Mouse (Mus musculus): Measurements from ENCODE around the gene Wasf3. TPM values are rescaled to one million over a fixed set of nuclear protein-coding genes. Genes with fewer than 3 reads are reported as not detected.
"Not testable (repeated sequence)": the region's sequence is repeated elsewhere in the genome, so short reads cannot be mapped to it uniquely, and the experiment has no call there.

Wasf3 gene
- total RNA-seq, 4 experiments from 2014 or later: 92.2 to 101 (median 96.8) TPM

- no peak for DNase-seq (ENCODE audit: low spot score in 2 of 2)
These were observed 55.5 kb downstream of the Wasf3 start for GRCm38 (mm10) chr5:146440273-146440672.

GRCm38 (mm10) chr5:146442767-146443166, 58.0 kb downstream of the Wasf3 start:
- DNase-seq (ENCODE audit: low spot score in 2 of 2): no peak

DNA sequence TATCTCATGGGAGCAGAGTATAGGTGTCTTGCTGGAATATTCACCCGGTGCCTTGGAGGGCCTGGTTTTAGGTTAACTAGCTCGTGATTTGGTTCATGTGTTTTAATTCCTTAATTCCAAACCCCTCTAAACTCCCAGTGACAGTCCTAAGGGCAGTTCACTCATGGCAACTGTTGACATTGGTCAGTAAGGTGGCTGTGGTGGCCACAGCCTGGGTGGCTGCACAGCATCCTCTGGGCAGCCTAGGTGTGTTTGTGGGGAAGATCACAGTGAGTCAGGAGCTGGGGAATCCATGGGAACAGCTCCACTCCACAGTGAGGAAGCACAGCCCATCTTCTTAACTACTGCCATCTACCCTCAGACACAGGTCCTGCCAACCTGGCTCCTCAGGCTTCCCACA, 61.8 kb downstream of the Wasf3 start:
- DNase-seq (ENCODE audit: low spot score in 2 of 2): no peak

- no peak for DNase-seq (ENCODE audit: low spot score in 2 of 2)
These were observed 66.9 kb downstream of the Wasf3 start for GRCm38 (mm10) chr5:146451592-146452254.

DNA sequence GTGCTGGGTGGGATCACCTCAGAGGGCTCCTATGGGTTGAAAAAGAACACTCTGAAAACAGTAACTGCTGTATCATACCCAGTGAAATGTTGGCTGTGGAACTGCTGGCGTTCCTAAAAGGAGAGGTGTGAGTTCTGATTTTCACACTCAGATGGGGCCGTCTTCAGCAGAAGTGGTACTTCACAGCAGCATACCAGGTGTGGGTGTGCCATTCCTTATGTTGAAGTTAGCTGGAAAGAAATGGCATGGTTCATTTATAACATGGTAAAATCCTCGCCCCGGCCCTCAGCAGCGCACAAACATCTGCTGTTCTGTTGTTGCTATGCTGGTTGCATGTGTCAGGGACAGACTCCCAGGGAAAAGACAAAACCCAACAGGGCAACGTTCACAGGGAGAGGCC, 68.8 kb downstream of the Wasf3 start:
- no peak for DNase-seq (ENCODE audit: low spot score in 2 of 2)

DNA sequence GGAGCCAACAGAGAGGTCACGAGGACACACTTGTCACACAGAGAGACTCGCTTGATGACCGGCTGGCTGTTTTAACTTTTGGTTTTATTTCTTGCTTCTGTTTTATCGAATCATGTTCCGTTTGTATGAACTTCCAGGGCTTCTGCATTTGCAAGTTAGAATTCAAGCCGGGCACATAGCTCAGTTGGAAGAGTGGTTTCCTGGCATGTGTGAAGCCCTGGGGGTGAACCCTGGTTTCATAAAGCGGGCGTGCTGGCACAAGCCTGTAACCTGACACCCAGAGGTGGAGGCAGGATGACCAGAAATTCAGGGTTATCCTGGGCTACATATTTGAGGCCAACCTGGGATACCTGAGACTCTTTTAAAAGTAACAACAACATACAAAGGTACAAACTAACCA, 76.8 kb downstream of the Wasf3 start:
- DNase-seq (ENCODE audit: low spot score in 2 of 2): no peak

DNA sequence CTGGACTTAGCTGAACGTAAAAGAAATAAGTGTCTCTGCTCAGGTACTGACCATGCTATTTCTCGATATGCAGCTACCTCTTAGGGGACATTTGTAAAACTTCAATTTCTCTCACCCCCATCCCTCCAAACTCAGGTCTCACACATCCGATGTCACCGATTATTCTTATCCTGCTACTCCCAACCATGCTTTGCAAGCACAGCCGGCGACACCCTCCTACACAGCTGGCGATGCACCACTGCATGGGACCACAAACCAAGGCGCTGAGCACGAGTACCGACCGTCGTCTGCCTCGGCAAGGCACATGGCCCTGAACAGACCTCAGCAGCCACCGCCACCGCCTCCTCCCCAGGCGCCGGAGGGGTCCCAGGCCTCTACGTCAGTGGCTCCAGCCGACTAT, 81.9 kb downstream of the Wasf3 start:
- no peak for DNase-seq (ENCODE audit: low spot score in 2 of 2)

DNA sequence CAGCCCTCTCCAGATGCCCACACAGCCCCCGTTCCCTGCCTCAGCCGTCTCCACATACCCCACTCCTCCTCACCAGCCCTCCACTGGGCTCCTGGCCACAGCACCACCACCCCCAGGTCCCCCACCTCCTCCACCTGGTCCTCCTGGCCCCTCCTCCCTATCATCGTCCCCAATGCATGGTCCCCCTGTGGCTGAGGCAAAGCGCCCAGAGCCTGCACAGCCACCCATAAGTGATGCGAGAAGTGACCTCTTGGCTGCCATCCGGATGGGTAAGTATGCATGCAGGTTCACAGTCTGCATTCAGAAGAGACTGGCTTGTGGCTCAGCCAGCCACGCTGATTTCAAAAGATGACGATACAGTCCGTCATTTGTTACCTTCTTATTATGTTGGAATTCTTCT, 83.5 kb downstream of the Wasf3 start:
- DNase-seq (ENCODE audit: low spot score in 2 of 2): no peak

DNA sequence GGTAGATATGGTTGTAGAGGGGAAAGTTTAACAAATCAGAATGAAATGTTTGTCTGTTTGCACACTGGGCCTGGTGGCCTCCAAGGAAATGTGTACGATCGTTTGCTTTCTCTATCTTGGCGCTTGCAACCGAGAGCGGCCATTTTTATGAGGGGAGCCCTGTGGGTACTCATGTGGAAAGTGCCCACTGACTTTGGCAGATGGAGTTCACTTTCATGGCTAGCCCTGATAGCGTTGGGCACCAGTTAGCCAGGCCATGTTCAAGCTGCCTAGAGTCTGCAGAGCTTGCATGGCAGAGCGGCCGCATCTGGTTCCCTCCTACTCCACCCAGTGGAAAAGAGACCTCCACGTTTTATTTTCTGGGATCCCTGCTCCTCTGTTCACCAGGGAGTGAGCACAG, 86.0 kb downstream of the Wasf3 start:
- DNase-seq (ENCODE audit: low spot score in 2 of 2): no peak

DNA sequence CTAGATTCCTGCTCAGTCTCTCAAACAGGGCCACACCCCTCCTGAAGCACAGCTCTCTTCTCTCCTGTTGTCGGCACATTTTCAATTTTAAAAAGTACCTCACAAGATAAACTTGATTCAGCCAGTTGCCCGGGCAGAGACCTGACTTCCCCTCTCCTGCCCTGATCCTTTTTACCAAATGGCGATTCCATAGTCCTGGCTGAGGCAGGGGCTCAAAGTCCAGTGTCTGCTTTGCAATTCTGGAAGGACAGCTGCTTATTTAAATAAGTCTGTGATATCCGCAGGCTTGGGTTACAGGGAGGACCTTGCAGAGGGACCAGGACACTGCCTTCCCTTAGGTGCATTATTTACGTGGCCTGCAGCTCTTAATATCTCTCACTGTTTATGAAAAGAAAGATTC, 86.5 kb downstream of the Wasf3 start:
- DNase-seq (ENCODE audit: low spot score in 2 of 2): no peak

GRCm38 (mm10) chr5:146471821-146472220, 87.0 kb downstream of the Wasf3 start:
- no peak for DNase-seq (ENCODE audit: low spot score in 2 of 2)

GRCm38 (mm10) chr5:146479564-146479963, 94.8 kb downstream of the Wasf3 start:
- peak in 1 of 2 experiments; percentile 48 for DNase-seq (ENCODE audit: low spot score in 2 of 2)

GRCm38 (mm10) chr5:146481665-146482064, 96.9 kb downstream of the Wasf3 start, which contains the start of gene Gm6408:
Gene Gm6408, plus strand, starts transcription at chr5:146481965.
- not testable (repeated sequence) for DNase-seq (ENCODE audit: low spot score in 2 of 2)

DNA sequence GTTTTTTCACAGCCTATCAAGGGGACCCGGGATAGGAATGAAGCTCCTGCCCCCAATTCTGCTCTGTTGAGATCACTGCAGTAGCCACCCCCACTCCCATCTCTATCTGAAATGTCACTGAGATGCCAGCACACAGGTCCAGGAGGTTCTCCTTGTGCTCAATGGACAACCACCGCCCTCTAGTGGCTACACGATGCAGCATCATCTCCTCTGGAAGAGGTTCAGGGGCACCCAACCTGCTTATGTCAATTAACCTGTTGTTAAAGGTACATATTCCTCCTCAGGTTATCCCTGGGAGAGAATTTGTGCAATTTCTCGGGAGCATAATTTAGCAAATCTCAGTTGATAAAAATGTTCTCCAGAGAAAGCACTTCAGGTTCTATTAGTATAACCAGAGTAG, 104.2 kb downstream of the Wasf3 start:
- DNase-seq (ENCODE audit: low spot score in 2 of 2): peak in 1 of 2 experiments; percentile 46

- DNase-seq (ENCODE audit: low spot score in 2 of 2): not testable (repeated sequence)
These were observed 106.3 kb downstream of the Wasf3 start, which contains the start of gene Gm6370 for GRCm38 (mm10) chr5:146491063-146491462. Gene Gm6370, plus strand, starts transcription at chr5:146491363.

DNA sequence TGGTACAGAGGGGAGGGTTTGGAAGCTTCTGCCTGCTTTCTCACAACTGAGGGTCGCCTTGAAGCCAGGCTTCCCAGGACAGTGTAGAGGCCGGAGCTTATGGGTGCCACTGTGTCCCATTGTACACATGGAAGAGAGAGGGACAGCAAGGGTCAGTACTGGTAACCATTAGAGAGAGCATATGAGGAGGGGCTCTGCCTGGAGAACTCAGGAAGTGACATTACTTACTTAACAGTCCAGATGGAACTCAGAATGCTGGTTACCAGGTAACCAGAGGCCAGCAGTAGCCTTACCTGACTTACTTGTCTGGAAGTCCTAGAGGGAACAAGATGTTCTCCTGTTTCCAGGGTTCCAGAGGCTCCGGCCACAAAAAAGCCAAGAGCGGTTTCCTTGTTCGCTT, 117.3 kb downstream of the Wasf3 start, which contains the start of gene 4930449I24Rik:
Gene 4930449I24Rik (plus strand): TSS at position 301 of the 400 bp plus-strand sequence.
- not testable (repeated sequence) for DNase-seq (ENCODE audit: low spot score in 2 of 2)

DNA sequence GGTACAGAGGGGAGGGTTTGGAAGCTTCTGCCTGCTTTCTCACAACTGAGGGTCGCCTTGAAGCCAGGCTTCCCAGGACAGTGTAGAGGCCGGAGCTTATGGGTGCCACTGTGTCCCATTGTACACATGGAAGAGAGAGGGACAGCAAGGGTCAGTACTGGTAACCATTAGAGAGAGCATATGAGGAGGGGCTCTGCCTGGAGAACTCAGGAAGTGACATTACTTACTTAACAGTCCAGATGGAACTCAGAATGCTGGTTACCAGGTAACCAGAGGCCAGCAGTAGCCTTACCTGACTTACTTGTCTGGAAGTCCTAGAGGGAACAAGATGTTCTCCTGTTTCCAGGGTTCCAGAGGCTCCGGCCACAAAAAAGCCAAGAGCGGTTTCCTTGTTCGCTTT, 129.0 kb downstream of the Wasf3 start, which contains the start of gene Gm3402:
Gene Gm3402 (plus strand): TSS at position 301 of the 400 bp plus-strand sequence.
- DNase-seq (ENCODE audit: low spot score in 2 of 2): not testable (repeated sequence)

Other genes with a start within 250 kb of the Wasf3 start
- gene Gm5565, start 224.4 kb upstream of the Wasf3 start, total RNA-seq (2022): not detected
- gene Gm6309, start 214.3 kb upstream of the Wasf3 start, total RNA-seq (2022): not detected
- gene 1700001J03Rik, start 199.7 kb upstream of the Wasf3 start, total RNA-seq (2022): 1 to 10 TPM; 1.6 to 3.8 (median 2.2) TPM
- 10 to 100 TPM; 61.5 to 72.1 (median 64.0) TPM for gene Rnf6, start 163.4 kb upstream of the Wasf3 start, total RNA-seq (2022)
- gene Cdk8, start 153.8 kb upstream of the Wasf3 start, total RNA-seq (2022): 10 to 100 TPM; 37.7 to 47.3 (median 42.7) TPM
- gene Gm6408, start 97.0 kb downstream of the Wasf3 start, total RNA-seq (2022): not detected
- gene Gm6370, start 106.4 kb downstream of the Wasf3 start, total RNA-seq (2022): not detected
- gene 4930449I24Rik, start 117.4 kb downstream of the Wasf3 start, total RNA-seq (2022): not detected
- gene Gm3402, start 129.1 kb downstream of the Wasf3 start, total RNA-seq (2022): not detected
- not detected for gene Gm3404, start 140.8 kb downstream of the Wasf3 start, total RNA-seq (2022)
- not detected for gene Gm3409, start 152.7 kb downstream of the Wasf3 start, total RNA-seq (2022)
- not detected for gene Gm3415, start 171.2 kb downstream of the Wasf3 start, total RNA-seq (2022)
- 10 to 100 TPM; 29.4 to 40.7 (median 30.4) TPM for gene Gpr12, start 200.3 kb downstream of the Wasf3 start, total RNA-seq (2022)

Measured in layer of hippocampus, adult 8-10 months (tissue).